Mouse (Mus musculus) layer of hippocampus, adult 8-10 months (tissue): Measurements from ENCODE around the gene Zfp993. TPM values are rescaled to one million over a fixed set of nuclear protein-coding genes. Genes with fewer than 3 reads are reported as not detected.
"Not testable (repeated sequence)": the region's sequence is repeated elsewhere in the genome, so short reads cannot be mapped to it uniquely, and the experiment has no call there.

ENCODE experiments used
- DNase-seq, 2 experiments: peaks; one replicate each; pipeline ENCODE4 v3.0.0; 2022; ENCODE audit warnings: low spot score in 2 of 2
- total RNA-seq, 4 experiments: library from RNA; stranded (reverse); gene quantifications; 2 replicates each; pipeline ENCODE4 v1.2.4; 2022

Zfp993 gene
- total RNA-seq: 1 to 10 TPM; 1.4 to 6.5 (median 2.5) TPM

- DNase-seq: not testable (repeated sequence)
Observed at GRCm38 (mm10) chr4:146610774-146611400, at the start of gene Zfp993. TSS of gene Zfp993 (plus strand) at chr4:146610961.

GRCm38 (mm10) chr4:146579905-146580873 is 30.6 kb upstream of the Zfp993 start:
- DNase-seq: not testable (repeated sequence)

DNA sequence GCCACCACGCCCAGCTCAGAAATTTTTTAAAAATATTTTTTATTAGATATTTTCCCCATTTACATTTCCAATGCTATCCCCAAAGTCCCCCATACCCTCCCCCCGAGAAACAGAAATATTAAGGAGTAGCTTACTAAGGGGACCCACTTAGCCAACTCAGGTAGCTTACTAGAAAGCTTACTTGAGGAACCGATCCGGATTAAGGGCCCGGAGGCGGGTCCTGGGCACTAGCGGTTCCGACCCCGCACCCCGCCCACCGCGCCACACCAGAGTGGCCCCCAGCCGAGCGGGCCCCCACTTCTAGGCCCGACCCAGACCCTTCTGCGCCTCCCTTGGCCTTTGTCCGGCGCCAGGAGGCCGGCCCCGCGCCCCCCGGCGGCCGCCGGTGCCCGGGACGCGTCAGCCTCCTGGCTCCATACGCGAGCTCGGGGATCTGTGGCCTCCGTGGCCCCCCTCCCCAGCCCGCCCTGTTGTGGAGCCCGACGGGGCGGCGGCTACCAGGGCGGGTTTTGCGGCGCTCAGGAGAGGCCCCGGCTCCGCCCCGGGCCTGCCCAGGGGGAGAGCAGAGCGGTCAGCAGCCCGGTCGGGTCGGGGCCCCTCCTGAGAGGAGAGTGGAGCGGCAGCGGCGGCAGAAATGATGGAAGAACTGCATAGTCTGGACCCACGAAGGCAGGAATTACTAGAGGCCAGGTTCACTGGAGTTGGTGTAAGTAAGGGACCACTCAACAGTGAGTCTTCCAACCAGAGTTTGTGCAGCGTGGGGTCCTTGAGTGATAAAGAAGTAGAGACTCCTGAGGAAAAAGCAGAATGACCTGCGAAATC is 7.0 kb upstream of the Zfp993 start:
- DNase-seq: not testable (repeated sequence)

DNA sequence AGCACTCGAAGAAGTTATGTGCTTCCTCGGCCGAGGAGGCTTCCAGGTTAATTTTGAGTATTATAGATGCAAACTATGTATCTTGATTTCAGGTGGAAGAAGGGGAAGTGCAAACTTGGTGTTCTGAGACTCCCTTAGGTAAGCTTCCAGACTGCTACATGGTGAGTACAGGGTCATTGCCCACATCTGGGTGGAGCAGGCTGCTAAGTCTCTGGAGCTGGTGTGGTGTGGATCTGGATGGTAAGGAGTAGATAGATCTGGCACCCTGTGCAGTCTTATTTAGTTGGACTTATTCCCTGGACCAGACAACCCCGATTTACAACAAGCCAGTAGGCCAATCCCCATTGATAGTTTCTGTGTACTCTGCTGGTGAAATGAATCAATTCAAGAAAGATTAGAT is 33.6 kb downstream of the Zfp993 start:
- DNase-seq: not testable (repeated sequence)

DNA sequence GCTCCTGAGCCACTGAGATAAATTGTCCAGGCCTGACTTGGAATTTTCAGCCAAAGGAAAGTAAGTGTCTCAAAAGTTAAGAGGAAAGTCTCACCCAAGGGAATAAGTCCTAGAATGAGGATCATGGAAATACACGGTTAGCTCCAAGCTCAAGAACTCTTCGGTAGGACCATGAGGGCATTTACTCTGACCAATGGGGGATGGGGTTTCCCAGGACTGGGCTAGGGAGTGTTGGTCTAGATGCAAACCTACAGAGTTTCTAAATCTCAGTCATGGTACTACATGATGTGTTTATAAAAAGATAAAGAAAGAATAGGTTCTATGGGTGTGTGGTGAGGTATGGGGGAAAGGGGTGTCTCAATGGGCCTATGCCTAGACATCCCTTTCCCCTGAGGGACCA is 38.9 kb downstream of the Zfp993 start:
- not testable (repeated sequence) for DNase-seq

DNA sequence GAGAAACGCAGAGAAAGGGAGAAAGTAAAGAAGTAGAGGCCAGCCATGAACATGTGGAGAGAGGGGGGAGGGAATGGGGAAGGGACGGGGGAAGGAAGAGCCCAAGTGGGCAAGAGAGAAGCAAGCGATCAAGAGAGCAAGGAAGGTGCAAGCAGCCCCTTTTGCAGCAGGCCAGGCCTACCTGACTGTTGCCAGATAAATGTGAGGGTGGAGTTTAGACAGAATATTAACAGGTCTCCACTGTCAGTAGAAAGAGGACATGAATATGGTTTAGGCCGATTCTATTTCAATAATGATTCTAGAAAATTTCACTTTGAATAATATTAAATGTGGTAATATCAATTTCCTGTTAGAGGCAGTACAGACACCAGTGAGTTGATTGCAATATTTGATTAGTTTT is 39.4 kb downstream of the Zfp993 start:
- not testable (repeated sequence) for DNase-seq

DNA sequence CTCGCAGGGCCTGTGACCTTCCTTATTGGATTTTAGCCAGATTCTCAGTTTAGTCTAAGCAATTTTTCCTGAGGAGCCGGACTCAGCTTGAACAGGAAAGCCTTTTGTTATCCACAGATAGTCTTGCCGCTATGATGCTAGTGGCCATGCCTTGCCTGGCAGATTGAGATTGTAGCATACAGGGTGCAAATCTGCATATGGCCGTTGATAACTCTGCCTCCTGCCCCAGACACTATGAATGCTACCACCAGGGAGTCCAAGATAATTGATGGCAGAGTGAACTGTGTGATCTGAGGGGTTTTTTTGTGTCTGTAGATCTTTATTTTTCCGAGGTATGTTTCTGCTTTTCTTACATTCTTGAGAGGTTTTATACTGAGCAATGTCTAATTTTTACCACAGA is 39.9 kb downstream of the Zfp993 start:
- not testable (repeated sequence) for DNase-seq

Other genes starting within 250 kb of the Zfp993 start
- gene Zfp992, start 161.9 kb upstream of the Zfp993 start, total RNA-seq: 1 to 10 TPM; 1.8 to 3.3 (median 2.5) TPM
- gene Zfp981, start 108.9 kb upstream of the Zfp993 start, total RNA-seq: under 1 TPM in 3 of 4 experiments, not detected in 1; 0.12 to 0.50 (median 0.27) TPM